Mouse (Mus musculus) liver, embryonic 14.5 days (tissue): Measurements from ENCODE around the gene Ptprn. TPM values are rescaled to one million over a fixed set of nuclear protein-coding genes. Genes with fewer than 3 reads are reported as not detected.

Experiments
- ATAC-seq: fragments of 200-750 bp; cut with Nextera tagmentation; 2 replicates; pipeline ENCODE4 v1.8.0; 2017; ENCODE audit warnings: moderate number of reproducible peaks, mild to moderate bottlenecking, moderate library complexity; ENCODE audit not compliant: insufficient read depth
- DNase-seq, 3 experiments: peaks; one replicate each; pipeline ENCODE4 v3.0.0-alpha.2; 2012 to 2013; ENCODE audit warnings: low read depth in 3 of 3, low spot score in 3 of 3
- H3K27ac ChIP-seq: fragments of 300-500 bp; sonication (generic); 2 replicates; pipeline ENCODE4 v1.5.1; 2014; ENCODE audit warnings: moderate library complexity, mild to moderate bottlenecking, control low read depth, inconsistent platforms
- H3K27me3 ChIP-seq: fragments of 300-500 bp; sonication (generic); 2 replicates; pipeline ENCODE4 v1.6.1; 2014; ENCODE audit warnings: mild to moderate bottlenecking, low read length, moderate library complexity; ENCODE audit not compliant: control insufficient read depth, insufficient read depth
- H3K36me3 ChIP-seq: fragments of 300-500 bp; sonication (generic); replicated peaks from 2 replicates; pipeline ENCODE4 v1.6.1; 2014; ENCODE audit warnings: low read depth; ENCODE audit not compliant: control insufficient read depth, insufficient read depth
- H3K4me1 ChIP-seq, 2 experiments: fragments of 200-500 bp in 1 of 2; fragments of 300-500 bp in 1 of 2; sonication (generic) in 1 of 2; replicated peaks; 2 replicates each; pipeline ENCODE4 v1.6.1; 2012 to 2014; ENCODE audit warnings: antibody characterized with exemption in 1 of 2, inconsistent platforms in 1 of 2, low read length in 1 of 2; ENCODE audit not compliant: control insufficient read depth in 2 of 2, insufficient read depth in 2 of 2
- H3K4me2 ChIP-seq: fragments of 300-500 bp; sonication (generic); 2 replicates; pipeline ENCODE4 v1.6.1; 2014; ENCODE audit warnings: low read depth, mild to moderate bottlenecking, control low read depth, moderate library complexity
- H3K4me3 ChIP-seq, 2 experiments: fragments of 200-500 bp in 1 of 2; fragments of 300-500 bp in 1 of 2; sonication (generic) in 1 of 2; 2 replicates each; pipeline ENCODE4 v1.5.1; 2012 to 2014; ENCODE audit warnings: low read depth in 2 of 2, low read length in 2 of 2, mild to moderate bottlenecking in 2 of 2, control low read depth in 1 of 2, inconsistent platforms in 1 of 2, moderate library complexity in 1 of 2; ENCODE audit not compliant: insufficient read depth in 1 of 2
- H3K9ac ChIP-seq: fragments of 300-500 bp; sonication (generic); replicated peaks from 2 replicates; pipeline ENCODE4 v1.6.1; 2014; ENCODE audit warnings: mild to moderate bottlenecking, control low read depth, moderate library complexity
- H3K9me3 ChIP-seq: fragments of 300-500 bp; sonication (generic); 2 replicates; pipeline ENCODE4 v1.6.1; 2016; ENCODE audit warnings: low read length, mixed read lengths; ENCODE audit not compliant: control insufficient read depth
- CTCF ChIP-seq: IDR thresholded peaks from 2 replicates; pipeline ENCODE4 v1.5.1; 2016; ENCODE audit warnings: antibody characterized with exemption, low read depth, control low read depth
- EP300 ChIP-seq: IDR thresholded peaks from 2 replicates; pipeline ENCODE4 v1.6.1; 2016; ENCODE audit warnings: antibody characterized with exemption, low read depth
- WGBS: fragments of 180-500 bp; shearing (Covaris S2); extraction: QIAGEN DNeasy Blood & Tissue Kit; methylation state at CpG from one replicate; pipeline ENCODE4 v1.1.7; 2014; ENCODE audit not compliant: insufficient replicate concordance; 5-methylcytosine and 5-hydroxymethylcytosine counted together
- microRNA-seq: library from miRNA; unstranded; fragments of <30 nt; microRNA quantifications from one replicate; pipeline ENCODE4, GENCODE M21; 2016
- polyA plus RNA-seq, 2 experiments: library from polyadenylated mRNA; depleted of rRNA in 1 of 2; stranded (reverse) in 1 of 2; unstranded in 1 of 2; fragments of >200 nt; fragmentation: Nextera tagmentation in 1 of 2; extraction: Ambion mirVana in 1 of 2; gene quantifications; 2 replicates each; pipeline versions ENCODE4 v1.2.1 to v1.2.3; 2012 to 2014

Gene Ptprn
- polyA plus RNA-seq, 2 experiments: 0.17 to 0.26 TPM

GRCm38 (mm10) chr1:75210136-75211087 is 53.9 kb downstream of the Ptprn start, which contains the start of the genes Glb1l and Stk16:
Gene Glb1l (minus strand): TSS chr1:75210813.
Gene Stk16 (plus strand): TSS chr1:75210838.
- WGBS: 5% methylated on average over 42 of the region's 42 CpGs

GRCm38 (mm10) chr1:75208967-75209678 is 55.2 kb downstream of the Ptprn start:
- 19% methylated on average over 34 of the region's 34 CpGs for WGBS
- DNase-seq (no peak), ATAC-seq (no peak)
- peak overlapping the region; percentile 77 to 82 for H3K4me3 ChIP-seq
- peak overlapping the region; percentile 71 for H3K9ac ChIP-seq
- H3K9me3 ChIP-seq: no peaks in the 10 kb centered on the region
- peak overlapping the region; percentile 75 for H3K4me2 ChIP-seq
- H3K27me3 ChIP-seq: no peaks in the 10 kb centered on the region
- peaks cover 17% of the 10 kb centered on the region for H3K36me3 ChIP-seq
- H3K4me1 ChIP-seq: peaks cover 41 to 48% of the 10 kb centered on the region in 2 experiments
- H3K27ac ChIP-seq: no peak overlapping the region
- TF ChIP-seq CTCF: no peak
- no peak for TF ChIP-seq EP300

More at GRCm38 (mm10) chr1:75210136-75211087, 53.9 kb downstream of the Ptprn start, which contains the start of the genes Glb1l and Stk16:
- ATAC-seq: peak; percentile 87
- Histone ChIP-seq H3K4me2 (peak within 1 kb of the TSS; percentile 75), H3K27ac (peak within 1 kb of the TSS; percentile 66), H3K36me3 (peaks cover 29% of the 10 kb centered on the region), H3K4me1 (peaks cover 52 to 61% of the 10 kb centered on the region in 2 experiments), H3K27me3 (no peaks in the 10 kb centered on the region), H3K4me3 (peak within 1 kb of the TSS; percentile 77 to 82), H3K9me3 (no peaks in the 10 kb centered on the region), H3K9ac (peak within 1 kb of the TSS; percentile 86)
- peak; percentile 93 to 95 (median 94) for DNase-seq
- TF ChIP-seq EP300: no peak
- no peak for TF ChIP-seq CTCF

- H3K27me3 ChIP-seq: no peaks in the 10 kb centered on the region
- ATAC-seq (no peak), DNase-seq (no peak)
- no peak overlapping the region for H3K4me3 ChIP-seq
- H3K4me1 ChIP-seq: no peaks in the 10 kb centered on the region
- H3K36me3 ChIP-seq: peaks cover 13% of the 10 kb centered on the region
- no peaks in the 10 kb centered on the region for H3K9me3 ChIP-seq
- H3K9ac ChIP-seq: no peak overlapping the region
- 78% methylated on average over 1 of the region's 1 CpGs for WGBS
- no peak overlapping the region for H3K27ac ChIP-seq
- TF ChIP-seq CTCF: no peak
- no peak overlapping the region for H3K4me2 ChIP-seq
Observed at GRCm38 (mm10) chr1:75201236-75201635, 63.1 kb downstream of the Ptprn start.

Small RNA genes within 50 kb of the gene (microRNA-seq; reads per million reads assigned to microRNA genes)
- gene Gm27943: not detected

Other genes starting within 250 kb of the Ptprn start
- 1.3 and 2.0 TPM in 2 replicates for gene Nhej1, start 139.3 kb downstream of the Ptprn start, polyA plus RNA-seq (2012; rRNA removed)
- gene Nhej1, start 139.3 kb downstream of the Ptprn start, polyA plus RNA-seq (2014; fragmentation: Nextera tagmentation; extraction: Ambion mirVana): 5.2 and 7.2 TPM in 2 replicates
- 1.4 and 1.7 TPM in 2 replicates for gene Slc23a3, start 130.6 kb downstream of the Ptprn start, polyA plus RNA-seq (2012; rRNA removed)
- gene Slc23a3, start 130.6 kb downstream of the Ptprn start, polyA plus RNA-seq (2014; fragmentation: Nextera tagmentation; extraction: Ambion mirVana): 1.2 TPM in 2 replicates
- 29.5 and 33.3 TPM in 2 replicates for gene Cnppd1, start 121.8 kb downstream of the Ptprn start, polyA plus RNA-seq (2012; rRNA removed)
- 31.1 and 41.0 TPM in 2 replicates for gene Cnppd1, start 121.8 kb downstream of the Ptprn start, polyA plus RNA-seq (2014; fragmentation: Nextera tagmentation; extraction: Ambion mirVana)
- gene Retreg2, start 121.7 kb downstream of the Ptprn start, polyA plus RNA-seq (2012; rRNA removed): 61.8 and 74.5 TPM in 2 replicates
- gene Retreg2, start 121.7 kb downstream of the Ptprn start, polyA plus RNA-seq (2014; fragmentation: Nextera tagmentation; extraction: Ambion mirVana): 45.1 and 58.8 TPM in 2 replicates
- 35.3 and 43.5 TPM in 2 replicates for gene Zfand2b, start 95.9 kb downstream of the Ptprn start, polyA plus RNA-seq (2012; rRNA removed)
- gene Zfand2b, start 95.9 kb downstream of the Ptprn start, polyA plus RNA-seq (2014; fragmentation: Nextera tagmentation; extraction: Ambion mirVana): 40.6 and 41.6 TPM in 2 replicates
- 31.4 and 41.4 TPM in 2 replicates for gene Abcb6, start 84.1 kb downstream of the Ptprn start, polyA plus RNA-seq (2012; rRNA removed)
- 48.9 and 58.5 TPM in 2 replicates for gene Abcb6, start 84.1 kb downstream of the Ptprn start, polyA plus RNA-seq (2014; fragmentation: Nextera tagmentation; extraction: Ambion mirVana)
- 6.3 and 7.6 TPM in 2 replicates for gene Ankzf1, start 72.4 kb downstream of the Ptprn start, polyA plus RNA-seq (2012; rRNA removed)
- gene Ankzf1, start 72.4 kb downstream of the Ptprn start, polyA plus RNA-seq (2014; fragmentation: Nextera tagmentation; extraction: Ambion mirVana): 4.8 and 7.2 TPM in 2 replicates
- gene Atg9a, start 72.3 kb downstream of the Ptprn start, polyA plus RNA-seq (2012; rRNA removed): 17.4 and 23.6 TPM in 2 replicates
- 16.4 and 18.3 TPM in 2 replicates for gene Atg9a, start 72.3 kb downstream of the Ptprn start, polyA plus RNA-seq (2014; fragmentation: Nextera tagmentation; extraction: Ambion mirVana)
- gene Glb1l, start 53.7 kb downstream of the Ptprn start, polyA plus RNA-seq (2012; rRNA removed): 4.0 and 4.9 TPM in 2 replicates
- 3.2 and 4.3 TPM in 2 replicates for gene Glb1l, start 53.7 kb downstream of the Ptprn start, polyA plus RNA-seq (2014; fragmentation: Nextera tagmentation; extraction: Ambion mirVana)
- 76.3 and 93.3 TPM in 2 replicates for gene Stk16, start 53.7 kb downstream of the Ptprn start, polyA plus RNA-seq (2012; rRNA removed)
- 61.8 and 66.1 TPM in 2 replicates for gene Stk16, start 53.7 kb downstream of the Ptprn start, polyA plus RNA-seq (2014; fragmentation: Nextera tagmentation; extraction: Ambion mirVana)
- gene Tuba4a, start 44.6 kb downstream of the Ptprn start, polyA plus RNA-seq (2012; rRNA removed): 155 and 168 TPM in 2 replicates
- gene Tuba4a, start 44.6 kb downstream of the Ptprn start, polyA plus RNA-seq (2014; fragmentation: Nextera tagmentation; extraction: Ambion mirVana): 346 and 362 TPM in 2 replicates
- gene A630095N17Rik, start 32.4 kb downstream of the Ptprn start, polyA plus RNA-seq (2012; rRNA removed): not detected in 2 replicates
- 0.22 TPM in 1 of 2 replicates, not detected in the other for gene A630095N17Rik, start 32.4 kb downstream of the Ptprn start, polyA plus RNA-seq (2014; fragmentation: Nextera tagmentation; extraction: Ambion mirVana)
- gene Dnajb2, start 28.1 kb downstream of the Ptprn start, polyA plus RNA-seq (2012; rRNA removed): 17.6 and 21.1 TPM in 2 replicates
- gene Dnajb2, start 28.1 kb downstream of the Ptprn start, polyA plus RNA-seq (2014; fragmentation: Nextera tagmentation; extraction: Ambion mirVana): 11.1 and 12.5 TPM in 2 replicates
- gene Resp18, start 13.9 kb upstream of the Ptprn start, polyA plus RNA-seq (2012; rRNA removed): not detected in 2 replicates
- gene Resp18, start 13.9 kb upstream of the Ptprn start, polyA plus RNA-seq (2014; fragmentation: Nextera tagmentation; extraction: Ambion mirVana): not detected in 2 replicates
- 35.6 and 39.3 TPM in 2 replicates for gene Dnpep, start 53.5 kb upstream of the Ptprn start, polyA plus RNA-seq (2012; rRNA removed)
- gene Dnpep, start 53.5 kb upstream of the Ptprn start, polyA plus RNA-seq (2014; fragmentation: Nextera tagmentation; extraction: Ambion mirVana): 43.4 and 48.4 TPM in 2 replicates
- 1.1 TPM in 2 replicates for gene Des, start 95.8 kb upstream of the Ptprn start, polyA plus RNA-seq (2012; rRNA removed)
- 1.4 and 2.1 TPM in 2 replicates for gene Des, start 95.8 kb upstream of the Ptprn start, polyA plus RNA-seq (2014; fragmentation: Nextera tagmentation; extraction: Ambion mirVana)
- 8.4 and 8.5 TPM in 2 replicates for gene Speg, start 110.8 kb upstream of the Ptprn start, polyA plus RNA-seq (2012; rRNA removed)
- 8.4 and 9.5 TPM in 2 replicates for gene Speg, start 110.8 kb upstream of the Ptprn start, polyA plus RNA-seq (2014; fragmentation: Nextera tagmentation; extraction: Ambion mirVana)
- 34.3 and 38.2 TPM in 2 replicates for gene Gmppa, start 171.4 kb upstream of the Ptprn start, polyA plus RNA-seq (2012; rRNA removed)
- 22.8 and 31.1 TPM in 2 replicates for gene Gmppa, start 171.4 kb upstream of the Ptprn start, polyA plus RNA-seq (2014; fragmentation: Nextera tagmentation; extraction: Ambion mirVana)
- 0.03 TPM in 2 replicates for gene Asic4, start 185.9 kb upstream of the Ptprn start, polyA plus RNA-seq (2012; rRNA removed)
- gene Asic4, start 185.9 kb upstream of the Ptprn start, polyA plus RNA-seq (2014; fragmentation: Nextera tagmentation; extraction: Ambion mirVana): not detected in 2 replicates
- gene Chpf, start 214.8 kb upstream of the Ptprn start, polyA plus RNA-seq (2012; rRNA removed): 5.0 and 5.2 TPM in 2 replicates
- 2.8 and 3.6 TPM in 2 replicates for gene Chpf, start 214.8 kb upstream of the Ptprn start, polyA plus RNA-seq (2014; fragmentation: Nextera tagmentation; extraction: Ambion mirVana)
- 0.13 and 0.18 TPM in 2 replicates for gene Tmem198, start 215.0 kb upstream of the Ptprn start, polyA plus RNA-seq (2012; rRNA removed)
- gene Tmem198, start 215.0 kb upstream of the Ptprn start, polyA plus RNA-seq (2014; fragmentation: Nextera tagmentation; extraction: Ambion mirVana): 0.09 TPM in 1 of 2 replicates, not detected in the other
- 7.7 and 9.7 TPM in 2 replicates for gene Obsl1, start 241.9 kb upstream of the Ptprn start, polyA plus RNA-seq (2012; rRNA removed)
- 5.3 and 6.8 TPM in 2 replicates for gene Obsl1, start 241.9 kb upstream of the Ptprn start, polyA plus RNA-seq (2014; fragmentation: Nextera tagmentation; extraction: Ambion mirVana)
- 1.3 and 1.8 TPM in 2 replicates for gene Inha, start 242.6 kb upstream of the Ptprn start, polyA plus RNA-seq (2012; rRNA removed)
- gene Inha, start 242.6 kb upstream of the Ptprn start, polyA plus RNA-seq (2014; fragmentation: Nextera tagmentation; extraction: Ambion mirVana): 0.17 and 0.28 TPM in 2 replicates